Mouse (Mus musculus) stomach, embryonic 14.5 days (tissue): Measurements from ENCODE around the gene Myh3. TPM values are rescaled to one million over a fixed set of nuclear protein-coding genes. Genes with fewer than 3 reads are reported as not detected.

Experiments
- microRNA-seq: library from miRNA; unstranded; fragments of <30 nt; microRNA quantifications from one replicate; pipeline ENCODE4, GENCODE M21; 2016
- polyA plus RNA-seq: library from polyadenylated mRNA; unstranded; fragments of >200 nt; fragmentation: Nextera tagmentation; extraction: Ambion mirVana; gene quantifications from 2 replicates; pipeline ENCODE4 v1.2.1, GENCODE M21; 2014

Myh3 gene
- polyA plus RNA-seq, 1 experiment from 2014 or later: 0.20 TPM

Small RNA genes within 50 kb of the gene (microRNA-seq; reads per million reads assigned to microRNA genes)
- not detected for gene Mir6923

Other genes starting within 250 kb of the Myh3 start
- 4.5 and 6.4 TPM in 2 replicates for gene Pirt, start 166.3 kb upstream of the Myh3 start, polyA plus RNA-seq
- 0.45 and 0.55 TPM in 2 replicates for gene Tmem238l, start 121.7 kb upstream of the Myh3 start, polyA plus RNA-seq
- gene Tmem220, start 53.1 kb upstream of the Myh3 start, polyA plus RNA-seq: 1.6 and 2.2 TPM in 2 replicates
- 30.6 and 31.7 TPM in 2 replicates for gene Adprm, start 25.7 kb upstream of the Myh3 start, polyA plus RNA-seq
- gene Sco1, start 25.6 kb upstream of the Myh3 start, polyA plus RNA-seq: 16.5 and 16.7 TPM in 2 replicates
- gene Myh2, start 92.7 kb downstream of the Myh3 start, polyA plus RNA-seq: not detected in 2 replicates
- 0.13 and 0.17 TPM in 2 replicates for gene Myh1, start 121.8 kb downstream of the Myh3 start, polyA plus RNA-seq
- 0.04 TPM in 1 of 2 replicates, not detected in the other for gene Myh4, start 159.7 kb downstream of the Myh3 start, polyA plus RNA-seq
- gene Myh8, start 198.8 kb downstream of the Myh3 start, polyA plus RNA-seq: 0.38 and 0.70 TPM in 2 replicates
- 0.27 TPM in 1 of 2 replicates, not detected in the other for gene Myh13, start 243.4 kb downstream of the Myh3 start, polyA plus RNA-seq